In the genomic region with DNA sequence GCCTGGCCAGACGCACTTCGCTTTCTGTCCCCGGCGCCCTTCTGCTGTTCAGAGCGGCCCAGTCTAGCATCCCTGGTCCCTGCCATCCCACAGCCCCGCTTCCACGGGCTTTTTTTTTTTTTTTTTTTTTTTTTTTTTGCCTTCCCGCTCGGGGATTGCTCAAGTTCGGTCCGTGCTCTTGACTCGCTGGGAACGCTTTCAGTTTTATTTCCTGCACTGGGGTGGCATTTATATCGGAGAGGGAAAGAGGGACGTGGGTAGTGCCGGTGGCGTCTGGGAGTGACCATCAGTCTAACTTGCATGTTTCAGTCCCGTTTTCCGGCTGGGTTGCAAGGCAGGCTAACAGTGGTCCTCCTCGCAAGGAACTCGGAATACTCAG, we compare ENCODE assay signal across 8 mouse cellular contexts. TPM values are rescaled to one million over a fixed set of nuclear protein-coding genes. Genes with fewer than 3 reads are reported as not detected.
DNase-seq lines count a peak whose midpoint lies in the region; ATAC-seq and TF ChIP-seq lines count a peak whose summit lies in the region.

No protein-coding gene starts in this region.

- dilution Hi-C loops in CH12.LX (cut with MboI; ENCODE audit: extremely low pct_ligation_motif_present, extremely low pct_unique_long_range_greater_than_20kb, low sequenced_read_pairs) = no loop called here

- in situ Hi-C loops in CH12.LX (cut with MboI; ENCODE audit: low pct_ligation_motif_present, low pct_unique_long_range_greater_than_20kb, low sequenced_read_pairs) = no loop called here

- peaks cover 0 to 27% of the 10 kb centered on the region in 2 experiments; a peak in 3 of 4 replicates for H3K4me1 ChIP-seq in CH12.LX (ENCODE audit: control insufficient read depth in 1 of 2, insufficient read depth in 2 of 2)
- peaks cover 17% of the 10 kb centered on the region; the same call in 1 of the 2 replicates for H3K4me1 ChIP-seq in embryonic facial prominence, embryonic 13.5 days
- H3K4me1 ChIP-seq in hindbrain, embryonic 16.5 days (ENCODE audit: control insufficient read depth, insufficient read depth, low read depth, low read length) = peaks cover 19% of the 10 kb centered on the region

- H3K9ac ChIP-seq in CH12.LX (ENCODE audit: insufficient read depth, low read depth) = peak overlapping the region; percentile 76
- peak overlapping the region; percentile 78 for H3K9ac ChIP-seq in embryonic facial prominence, embryonic 13.5 days
- H3K9ac ChIP-seq in hindbrain, embryonic 16.5 days (ENCODE audit: low read depth, low read length) = peak overlapping the region; percentile 96

- peak overlapping the region; percentile 65 to 75 (median 71) for H3K4me3 ChIP-seq in CH12.LX (replicated peaks in 1 of 3; ENCODE audit: low read depth in 2 of 3, low read length in 2 of 3, poor library complexity in 1 of 3)
- H3K4me3 ChIP-seq in embryonic facial prominence, embryonic 13.5 days = peak overlapping the region; percentile 63
- peak overlapping the region; percentile 89 for H3K4me3 ChIP-seq in hindbrain, embryonic 16.5 days (ENCODE audit: low read length)

- no peak for TF ChIP-seq CTCF in CH12.LX (conservative IDR thresholded peaks at IDR 0.05 in 1 of 2, IDR thresholded peaks at IDR 0.05 in 1 of 2; ENCODE audit: low read depth in 2 of 2, low read length in 2 of 2)

- TF ChIP-seq RAD21 in CH12.LX (IDR thresholded peaks at IDR 0.05; ENCODE audit: low read depth, low read length) = no peak

- H3K79me2 ChIP-seq in CH12.LX (replicated peaks; ENCODE audit: control insufficient read depth, extremely low read depth, insufficient read depth, poor library complexity, severe bottlenecking) = peaks cover 23% of the 10 kb centered on the region

- peak overlapping the region; percentile 86 for H3K27ac ChIP-seq in CH12.LX (ENCODE audit: insufficient read depth, low read depth)
- peak overlapping the region; percentile 90 for H3K27ac ChIP-seq in embryonic facial prominence, embryonic 13.5 days
- peak overlapping the region; percentile 97 for H3K27ac ChIP-seq in hindbrain, embryonic 16.5 days (ENCODE audit: low read depth, low read length)

- DNase-seq in heart, adult 8-10 months (ENCODE audit: low spot score) = peak; percentile 19
- DNase-seq in heart, adult 9 months (ENCODE audit: low spot score in 2 of 2) = no peak
- peak; percentile 33 for DNase-seq in CH12.LX (ENCODE audit: extremely low read depth)
- no peak for DNase-seq in MN1 (ENCODE audit: low spot score)
- no peak for DNase-seq in layer of hippocampus, adult 18-20 months (ENCODE audit: low spot score in 2 of 2)

- peak overlapping the region; percentile 97 for H3K4me2 ChIP-seq in CH12.LX (ENCODE audit: insufficient read depth, low read depth, poor library complexity, severe bottlenecking)
- H3K4me2 ChIP-seq in embryonic facial prominence, embryonic 13.5 days = peak overlapping the region; percentile 75
- H3K4me2 ChIP-seq in hindbrain, embryonic 16.5 days (ENCODE audit: low read length) = peak overlapping the region; percentile 86

- TF ChIP-seq POLR2A in CH12.LX (IDR thresholded peaks at IDR 0.05; ENCODE audit: low read depth, low read length) = no peak

- no peak for ATAC-seq in embryonic facial prominence, embryonic 13.5 days (ENCODE audit: insufficient number of reproducible peaks, insufficient read depth, low FRiP score, low TSS enrichment, low read depth)
- no peak for ATAC-seq in hindbrain, embryonic 16.5 days
- ATAC-seq in megakaryocyte, adult 5-6 weeks (ENCODE audit: poor library complexity, severe bottlenecking) = peak; percentile 44

- no peaks in the 10 kb centered on the region for H3K27me3 ChIP-seq in CH12.LX (replicated peaks)
- H3K27me3 ChIP-seq in embryonic facial prominence, embryonic 13.5 days = no peaks in the 10 kb centered on the region
- no peaks in the 10 kb centered on the region for H3K27me3 ChIP-seq in hindbrain, embryonic 16.5 days (replicated peaks; ENCODE audit: control insufficient read depth, insufficient read depth, low read length)

- WGBS in embryonic facial prominence, embryonic 13.5 days = 2% methylated on average over 21 of the region's 21 CpGs
- 1% methylated on average over 21 of the region's 21 CpGs for WGBS in hindbrain, embryonic 16.5 days

- H3K9me3 ChIP-seq in CH12.LX (replicated peaks; ENCODE audit: low read length) = no peaks in the 10 kb centered on the region
- H3K9me3 ChIP-seq in embryonic facial prominence, embryonic 13.5 days = no peaks in the 10 kb centered on the region
- H3K9me3 ChIP-seq in hindbrain, embryonic 16.5 days (ENCODE audit: control insufficient read depth, low read length) = no peaks in the 10 kb centered on the region

- peaks cover 4 to 14% of the 10 kb centered on the region in 2 experiments for H3K36me3 ChIP-seq in CH12.LX (replicated peaks in 1 of 2; ENCODE audit: control insufficient read depth in 1 of 2, insufficient read depth in 1 of 2, low read length in 1 of 2)
- no peaks in the 10 kb centered on the region for H3K36me3 ChIP-seq in embryonic facial prominence, embryonic 13.5 days
- H3K36me3 ChIP-seq in hindbrain, embryonic 16.5 days (ENCODE audit: control insufficient read depth, insufficient read depth, low read length) = no peaks in the 10 kb centered on the region

- TF ChIP-seq EP300 in CH12.LX (IDR thresholded peaks at IDR 0.05; ENCODE audit: low read length) = no peak

TF ChIP-seq in CH12.LX, 34 proteins besides CTCF, POLR2A, EP300 and RAD21:
- TF ChIP-seq ZNF384 (IDR thresholded peaks at IDR 0.05; ENCODE audit: low read depth, low read length) (peak; percentile 73), MAX (IDR thresholded peaks at IDR 0.05; ENCODE audit: low read length) (no peak; the same call in 1 of the 2 replicates), E2F4 (IDR thresholded peaks at IDR 0.05; ENCODE audit: insufficient replicate concordance, low read depth, low read length) (no peak)

RNA-seq across cellular contexts. Expression of gene Azi2, which starts 0.7 kb away (rescaled TPM):
- total RNA-seq in heart, adult 8-10 months (2022) = 10 to 100 TPM; 60.6 to 68.9 (median 64.6) TPM
- total RNA-seq in CH12.LX (2012; rRNA removed) = 25.4 and 29.5 TPM in 2 replicates
- total RNA-seq in CH12.LX (2014; rRNA removed) = 52.6 and 60.6 TPM in 2 replicates
- 32.4 and 32.6 TPM in 2 replicates for polyA plus RNA-seq in CH12.LX (2012; ENCODE audit: insufficient read length, low read depth)
- polyA plus RNA-seq in embryonic facial prominence, embryonic 13.5 days (2015; fragmentation: Nextera tagmentation; extraction: Ambion mirVana) = 73.0 and 77.0 TPM in 2 replicates
- 78.8 and 79.8 TPM in 2 replicates for polyA plus RNA-seq in hindbrain, embryonic 16.5 days (2015; fragmentation: Nextera tagmentation; extraction: Ambion mirVana)
- total RNA-seq in megakaryocyte, adult 5-6 weeks (2015) = 90.0 and 93.6 TPM in 2 replicates
- total RNA-seq in megakaryocyte, adult 5-6 weeks (2017) = 75.7 and 79.5 TPM in 2 replicates
- 10 to 100 TPM; 72.2 to 74.5 TPM for total RNA-seq in layer of hippocampus, adult 18-20 months (2021)

Comparison
In these comparisons a context has a peak if more than half of its experiments do, and no peak if none do; other contexts are left out.
1. DNase-seq: peak in heart, adult 8-10 months (single experiment) and CH12.LX (single experiment); none in heart, adult 9 months (0 of 2), MN1 (single experiment) and layer of hippocampus, adult 18-20 months (0 of 2).
2. Peak in every context shown above with its lines, with median percentiles within 50 percentile points of each other: H3K27ac ChIP-seq, H3K4me2 ChIP-seq, H3K4me3 ChIP-seq and H3K9ac ChIP-seq.